Mouse (Mus musculus): ENCODE results near the gene Sesn1.

Gene Sesn1

GRCm38 (mm10) chr10:41871564-41871963 is 61.8 kb downstream of the Sesn1 start:
- no peak for DNase-seq (ENCODE audit: low spot score in 2 of 2)

GRCm38 (mm10) chr10:41875624-41876023 is 65.9 kb downstream of the Sesn1 start:
- DNase-seq (ENCODE audit: low spot score in 2 of 2): no peak

GRCm38 (mm10) chr10:41878344-41878743 is 68.6 kb downstream of the Sesn1 start:
- no peak for DNase-seq (ENCODE audit: low spot score in 2 of 2)

DNA sequence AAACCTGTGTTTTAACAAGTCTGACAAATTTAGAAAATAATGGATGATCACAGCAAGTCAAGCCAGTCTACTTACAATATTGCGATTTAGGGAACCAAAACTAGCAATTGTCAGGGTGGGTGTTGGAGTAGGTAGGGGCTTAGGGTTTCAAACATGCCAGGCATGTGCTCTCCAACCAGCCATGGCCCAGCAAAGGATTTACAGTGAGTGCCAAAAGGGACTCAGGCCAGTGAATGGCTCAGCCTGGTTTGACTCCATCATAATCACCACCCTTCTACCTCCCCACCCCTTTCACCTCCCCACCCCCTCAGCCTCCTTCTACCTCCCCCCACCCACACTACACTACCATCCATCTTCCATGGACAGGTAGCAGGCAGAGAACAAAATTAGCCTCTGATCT is 69.9 kb downstream of the Sesn1 start:
- DNase-seq (ENCODE audit: low spot score in 2 of 2): no peak

GRCm38 (mm10) chr10:41880206-41880605 is 70.5 kb downstream of the Sesn1 start:
- DNase-seq (ENCODE audit: low spot score in 2 of 2): no peak

- no peak for DNase-seq (ENCODE audit: low spot score in 2 of 2)
Measured at GRCm38 (mm10) chr10:41880777-41881176, 71.0 kb downstream of the Sesn1 start.

DNA sequence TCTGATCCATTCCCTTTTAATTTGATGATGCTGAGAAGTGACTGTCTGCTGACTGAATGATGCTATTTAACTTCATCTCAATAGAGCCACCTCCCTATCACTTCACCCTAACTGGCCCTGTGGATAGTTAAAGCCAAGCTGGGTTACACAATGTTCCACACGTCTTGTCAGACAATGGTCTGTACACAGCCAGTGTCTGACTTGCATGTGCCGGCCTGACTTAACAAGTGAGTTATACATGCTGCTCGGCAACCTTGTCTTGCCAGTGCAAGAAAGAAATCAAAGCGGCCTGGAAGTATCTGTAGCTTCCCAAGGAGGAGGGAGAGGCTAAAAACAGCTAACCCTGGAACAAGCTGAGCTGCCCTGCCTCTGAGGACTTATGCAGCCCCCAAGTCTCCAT is 71.7 kb downstream of the Sesn1 start:
- no peak for DNase-seq (ENCODE audit: low spot score in 2 of 2)

DNA sequence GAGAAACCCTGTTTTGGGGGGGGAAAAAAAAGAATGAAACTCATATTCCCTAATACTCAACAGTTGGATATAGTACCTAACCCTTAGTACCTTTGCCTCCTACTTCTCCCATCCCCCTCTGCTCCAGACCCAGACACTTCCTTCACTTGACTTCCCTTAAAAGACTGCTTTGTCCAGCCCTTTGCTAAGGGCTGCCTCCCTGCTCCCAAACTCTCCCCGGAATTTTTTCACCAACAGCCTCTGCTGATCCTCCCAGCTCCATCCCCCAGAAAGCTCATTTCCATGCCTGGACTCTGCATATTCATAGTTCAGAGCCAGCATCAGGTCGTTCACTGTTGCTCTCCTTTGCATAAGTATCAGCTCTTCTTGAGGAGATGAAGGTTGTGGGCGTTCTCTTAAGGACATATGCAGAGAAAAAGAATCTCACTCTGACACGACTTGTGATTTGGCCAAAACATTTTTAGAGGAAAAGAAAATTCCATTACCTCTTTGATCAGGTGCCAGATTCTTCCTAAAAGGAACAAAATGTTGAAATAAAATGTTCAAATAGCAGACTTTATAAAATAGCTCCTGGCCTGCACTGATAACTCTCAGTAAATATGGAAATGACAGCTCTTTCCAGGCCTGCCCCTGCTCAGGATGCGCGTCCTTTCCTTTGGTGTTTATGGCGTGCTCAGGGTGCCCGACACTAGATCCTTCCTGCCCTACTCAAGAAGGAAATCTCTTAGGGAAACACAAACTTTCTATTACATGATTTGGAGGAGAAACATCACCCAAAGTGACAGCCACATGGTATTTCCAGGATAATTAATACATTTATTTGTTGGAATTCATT is 74.2 kb downstream of the Sesn1 start:
- DNase-seq (ENCODE audit: low spot score in 2 of 2): no peak

- DNase-seq (ENCODE audit: low spot score in 2 of 2): peak; percentile 78 to 87
Measured at GRCm38 (mm10) chr10:41887080-41887821, 77.5 kb downstream of the Sesn1 start.

- DNase-seq (ENCODE audit: low spot score in 2 of 2): no peak
Measured at GRCm38 (mm10) chr10:41888365-41888941, 78.7 kb downstream of the Sesn1 start.

- no peak for DNase-seq (ENCODE audit: low spot score in 2 of 2)
Measured at GRCm38 (mm10) chr10:41889566-41889965, 79.8 kb downstream of the Sesn1 start.

- DNase-seq (ENCODE audit: low spot score in 2 of 2): no peak
Measured at GRCm38 (mm10) chr10:41890537-41890936, 80.8 kb downstream of the Sesn1 start.

GRCm38 (mm10) chr10:41891312-41891711 is 81.6 kb downstream of the Sesn1 start:
- no peak for DNase-seq (ENCODE audit: low spot score in 2 of 2)

DNA sequence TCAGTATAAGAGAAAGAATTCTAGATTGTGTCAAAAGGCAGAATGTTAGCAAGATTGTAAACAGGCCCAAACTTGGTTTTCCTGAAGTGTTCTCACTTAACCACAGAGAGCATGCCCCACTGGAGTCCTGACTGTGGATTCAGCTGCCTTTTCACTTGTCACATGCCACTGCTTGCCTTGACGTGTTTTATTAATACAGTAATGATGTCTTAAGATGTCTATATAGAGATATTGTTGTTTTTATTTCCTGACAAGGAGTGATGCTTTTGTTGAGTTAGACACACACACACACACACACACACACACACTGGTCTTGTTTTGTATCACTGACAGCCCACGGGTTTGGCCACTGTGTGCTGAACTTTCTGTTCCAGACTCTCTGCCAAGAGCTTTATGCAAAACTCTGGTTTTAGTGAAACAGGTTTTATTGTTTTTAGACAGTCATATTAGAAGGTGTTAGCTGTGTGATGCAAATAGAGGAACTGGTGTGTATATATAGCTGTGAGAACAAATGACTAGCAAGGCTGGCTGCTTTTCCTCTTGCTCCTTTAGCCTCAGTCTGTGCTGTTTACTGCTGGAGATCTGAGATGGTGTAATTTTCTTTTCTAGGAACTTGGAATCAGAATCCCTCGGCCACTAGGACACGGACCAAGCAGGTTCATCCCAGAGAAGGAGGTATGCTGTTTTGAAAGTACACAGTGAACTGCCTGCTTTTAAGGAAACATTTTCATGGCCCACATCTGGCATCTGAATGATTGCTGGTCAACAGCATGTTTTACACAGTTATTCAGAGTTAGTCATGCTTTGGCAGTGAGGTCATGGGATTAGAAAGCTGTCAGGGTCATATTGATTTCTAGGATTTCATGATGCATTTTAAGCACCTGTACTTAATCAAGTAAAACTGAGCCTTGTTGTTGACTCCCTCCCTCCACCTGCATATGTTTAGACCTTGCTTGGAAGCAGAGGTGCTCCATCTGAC is 84.0 kb downstream of the Sesn1 start:
- DNase-seq (ENCODE audit: low spot score in 2 of 2): no peak

- DNase-seq (ENCODE audit: low spot score in 2 of 2): no peak
Measured at GRCm38 (mm10) chr10:41896425-41896824, 86.7 kb downstream of the Sesn1 start.

DNA sequence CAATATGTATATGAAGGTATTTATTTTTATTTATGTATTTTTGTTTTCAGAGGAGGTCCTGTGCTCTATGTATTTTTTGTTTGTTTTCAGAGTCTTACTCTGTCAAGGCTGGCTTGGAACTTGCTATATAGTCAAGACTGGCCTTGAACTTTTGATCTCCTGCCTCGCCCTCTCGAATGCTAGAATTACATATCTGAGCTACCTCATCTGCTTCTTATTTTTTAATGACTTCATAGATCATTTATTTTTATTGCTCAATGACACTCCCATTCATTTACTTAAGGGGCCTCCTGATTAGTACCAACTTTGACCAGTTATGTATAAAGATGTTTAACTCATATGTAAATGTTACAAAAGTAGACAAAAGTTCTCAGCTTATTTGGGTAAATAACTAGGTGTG is 87.1 kb downstream of the Sesn1 start:
- no peak for DNase-seq (ENCODE audit: low spot score in 2 of 2)

DNA sequence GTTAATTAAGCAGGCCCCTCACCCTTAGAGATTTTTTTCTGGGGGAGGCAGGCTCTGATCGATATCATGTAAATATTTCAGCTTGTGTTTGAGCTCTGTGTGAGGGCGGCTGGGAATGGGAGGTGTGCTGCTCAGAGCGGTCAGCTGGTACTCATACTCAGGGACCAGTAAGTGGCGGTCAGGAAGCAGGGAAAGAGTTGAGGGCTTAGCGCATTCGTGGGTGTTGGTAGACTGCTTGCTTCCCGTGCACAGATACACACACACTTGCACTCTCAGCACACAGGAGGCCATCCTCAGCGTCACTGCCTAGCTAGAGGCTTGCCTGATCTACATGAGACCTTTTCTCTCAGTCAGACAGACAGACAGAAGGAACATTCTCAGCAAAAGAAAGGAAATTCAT is 91.7 kb downstream of the Sesn1 start:
- DNase-seq (ENCODE audit: low spot score in 2 of 2): no peak

GRCm38 (mm10) chr10:41901864-41902263 is 92.1 kb downstream of the Sesn1 start:
- DNase-seq (ENCODE audit: low spot score in 2 of 2): no peak

GRCm38 (mm10) chr10:41907473-41907872 is 97.7 kb downstream of the Sesn1 start:
- DNase-seq (ENCODE audit: low spot score in 2 of 2): no peak

GRCm38 (mm10) chr10:41907950-41908349 is 98.2 kb downstream of the Sesn1 start:
- no peak for DNase-seq (ENCODE audit: low spot score in 2 of 2)

DNA sequence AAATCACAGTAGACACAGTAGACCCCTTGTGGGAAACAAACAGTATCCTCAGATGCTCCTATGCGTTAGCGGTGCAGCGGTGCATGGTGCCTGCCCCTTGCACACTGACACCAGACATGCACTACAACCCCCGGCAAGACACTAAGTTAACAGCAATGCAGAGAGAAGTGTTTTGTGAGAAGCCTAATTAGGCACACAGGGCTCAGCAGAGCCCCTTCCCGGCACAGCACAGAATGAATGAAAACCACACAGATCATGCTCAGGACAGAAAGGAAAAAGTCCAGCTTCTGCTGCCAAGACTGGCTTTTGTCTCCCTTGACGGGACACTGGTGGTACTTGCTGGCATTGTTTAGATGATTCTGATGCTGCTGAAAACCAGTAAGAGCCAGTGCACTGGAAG is 99.2 kb downstream of the Sesn1 start:
- no peak for DNase-seq (ENCODE audit: low spot score in 2 of 2)

Data from frontal cortex, postnatal 14 days (tissue).